8 mouse cellular contexts compared by ENCODE assay signal in the genomic region with DNA sequence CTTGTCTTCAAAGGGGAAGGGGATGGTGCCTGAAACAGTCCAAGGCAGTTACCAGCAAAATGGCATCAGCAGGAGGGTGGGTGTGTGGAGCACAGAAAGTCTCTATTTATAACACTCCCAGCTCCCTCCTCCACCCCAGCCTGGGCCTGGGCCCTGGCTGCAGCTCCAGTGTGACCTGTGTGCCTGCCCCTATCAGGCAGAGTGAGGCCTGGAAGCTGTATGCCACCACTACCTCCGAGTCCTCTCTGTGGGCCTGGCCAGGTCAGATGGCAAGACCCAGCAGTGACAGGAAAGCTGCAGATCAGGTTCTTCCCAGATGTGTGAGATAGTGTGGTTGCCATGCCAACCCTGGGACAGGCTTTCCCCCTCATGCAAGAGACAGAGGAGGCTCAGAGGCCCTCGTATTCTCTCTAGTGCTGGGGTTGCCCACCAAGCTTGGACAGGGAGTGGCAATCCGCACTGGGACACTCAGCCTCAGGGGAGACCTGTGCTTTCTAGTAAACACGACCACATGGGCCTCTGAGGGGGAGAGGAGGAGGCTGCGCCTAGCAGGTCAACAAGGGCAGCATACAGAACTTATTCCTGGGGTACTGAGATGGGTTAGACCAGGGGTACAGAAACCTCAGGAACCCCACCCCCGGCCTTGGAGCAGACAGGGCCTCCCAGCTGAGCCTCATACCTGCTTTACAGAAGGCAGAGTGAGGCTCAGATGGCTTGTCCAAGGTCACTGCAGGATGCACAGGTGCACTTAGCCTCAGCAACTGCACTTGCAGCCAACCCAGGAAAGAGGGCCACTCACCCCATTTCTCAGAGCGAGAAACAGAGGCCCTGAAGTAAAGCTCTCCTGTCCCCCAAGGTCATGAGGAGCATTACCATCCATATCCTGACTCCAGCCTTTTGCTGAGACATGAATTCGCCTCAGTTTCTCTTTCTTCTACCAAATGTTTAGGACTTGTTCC. TPM values are rescaled to one million over a fixed set of nuclear protein-coding genes. Genes with fewer than 3 reads are reported as not detected.
A peak's percentile ranks its signal among the peaks of the same experiment; 100 is the strongest.
DNase-seq lines count a peak whose midpoint lies in the region; ATAC-seq and TF ChIP-seq lines count a peak whose summit lies in the region.

No protein-coding gene starts in this region.

- H3K4me2 ChIP-seq in heart, embryonic 11.5 days: peak overlapping the region; percentile 95
- peak overlapping the region; percentile 83 for H3K4me2 ChIP-seq in liver, embryonic 14.5 days (ENCODE audit: low read depth)

- no peaks in the 10 kb centered on the region for H3K27me3 ChIP-seq in heart, embryonic 11.5 days (ENCODE audit: control insufficient read depth, insufficient read depth, low read length)
- H3K27me3 ChIP-seq in liver, embryonic 14.5 days (ENCODE audit: control insufficient read depth, insufficient read depth, low read length): no peaks in the 10 kb centered on the region

- peak overlapping the region; percentile 85 for H3K9ac ChIP-seq in heart, embryonic 11.5 days (ENCODE audit: low read depth, low read length)
- H3K9ac ChIP-seq in liver, embryonic 14.5 days (replicated peaks): peak overlapping the region; percentile 59

- peak overlapping the region; percentile 24 for H3K27ac ChIP-seq in heart, embryonic 11.5 days (ENCODE audit: low read depth, low read length)
- no peak overlapping the region for H3K27ac ChIP-seq in liver, embryonic 14.5 days

- H3K4me1 ChIP-seq in heart, embryonic 11.5 days (ENCODE audit: control insufficient read depth, insufficient read depth, low read length): peaks cover 36% of the 10 kb centered on the region
- peaks cover 7 to 13% of the 10 kb centered on the region in 2 experiments for H3K4me1 ChIP-seq in liver, embryonic 14.5 days (replicated peaks; ENCODE audit: control insufficient read depth in 2 of 2, insufficient read depth in 2 of 2, low read length in 1 of 2)

- WGBS in heart, embryonic 11.5 days (ENCODE audit: insufficient replicate concordance): 48% methylated on average over 8 of the region's 8 CpGs
- 52% methylated on average over 8 of the region's 8 CpGs for WGBS in liver, embryonic 14.5 days (ENCODE audit: insufficient replicate concordance)

- peak; percentile 39 for DNase-seq in adrenal gland, postnatal 14 days
- no peak for DNase-seq in adrenal gland, postnatal 4 days (ENCODE audit: low spot score in 2 of 2)
- DNase-seq in urinary bladder, postnatal 14 days (ENCODE audit: low spot score): peak; percentile 72
- DNase-seq in urinary bladder, adult 2 months (ENCODE audit: low spot score): no peak
- no peak for DNase-seq in liver, embryonic 14.5 days (ENCODE audit: low read depth in 3 of 3, low spot score in 3 of 3)
- DNase-seq in right cerebral cortex, postnatal 36 days (ENCODE audit: low spot score in 2 of 2): peak; percentile 39 to 50
- no peak for DNase-seq in retina, embryonic 14.5 days (ENCODE audit: low spot score)

- TF ChIP-seq EP300 in liver, embryonic 14.5 days (IDR thresholded peaks at IDR 0.05; ENCODE audit: low read depth): no peak

- TF ChIP-seq CTCF in liver, embryonic 14.5 days (IDR thresholded peaks at IDR 0.05; ENCODE audit: low read depth): no peak

- no peaks in the 10 kb centered on the region; the same call in 1 of the 2 replicates for H3K9me3 ChIP-seq in heart, embryonic 11.5 days (replicated peaks; ENCODE audit: control insufficient read depth, low read length)
- no peaks in the 10 kb centered on the region; the same call in 1 of the 2 replicates for H3K9me3 ChIP-seq in liver, embryonic 14.5 days (ENCODE audit: control insufficient read depth, low read length)

- peak overlapping the region; percentile 89 for H3K4me3 ChIP-seq in heart, embryonic 11.5 days (ENCODE audit: low read depth, low read length)
- H3K4me3 ChIP-seq in liver, embryonic 14.5 days (ENCODE audit: insufficient read depth in 1 of 2, low read depth in 2 of 2, low read length in 2 of 2): peak overlapping the region; percentile 70 to 82; a peak in 3 of 4 replicates

- peaks cover 6% of the 10 kb centered on the region; the same call in 1 of the 2 replicates for H3K36me3 ChIP-seq in heart, embryonic 11.5 days (ENCODE audit: control insufficient read depth, insufficient read depth, low read length)
- no peaks in the 10 kb centered on the region for H3K36me3 ChIP-seq in liver, embryonic 14.5 days (replicated peaks; ENCODE audit: control insufficient read depth, insufficient read depth, low read depth)

- ATAC-seq in heart, embryonic 11.5 days (replicated peaks; ENCODE audit: insufficient number of reproducible peaks, low FRiP score, low TSS enrichment): no peak
- no peak for ATAC-seq in liver, embryonic 14.5 days (ENCODE audit: insufficient read depth)

RNA-seq across cellular contexts. Expression of a gene that starts 1.3 kb away (rescaled TPM):
- total RNA-seq in adrenal gland, postnatal 14 days (2021): 73.2 and 80.6 TPM in 2 replicates
- 100 to 1,000 TPM; 106 to 107 TPM for total RNA-seq in adrenal gland, postnatal 4 days (2021)
- polyA plus RNA-seq in urinary bladder, adult 2 months (2012; rRNA removed): 191 and 259 TPM in 2 replicates
- polyA plus RNA-seq in heart, embryonic 11.5 days (2014; fragmentation: Nextera tagmentation; extraction: Ambion mirVana): 78.8 and 80.2 TPM in 2 replicates
- 22.2 and 23.1 TPM in 2 replicates for polyA plus RNA-seq in liver, embryonic 14.5 days (2012; rRNA removed)
- 13.6 and 15.4 TPM in 2 replicates for polyA plus RNA-seq in liver, embryonic 14.5 days (2014; fragmentation: Nextera tagmentation; extraction: Ambion mirVana)

RNA-seq across cellular contexts. Expression of a gene that starts 6.2 kb away (rescaled TPM):
- 87.9 and 89.3 TPM in 2 replicates for total RNA-seq in adrenal gland, postnatal 14 days (2021)
- 10 to 100 TPM; 65.1 to 71.1 TPM for total RNA-seq in adrenal gland, postnatal 4 days (2021)
- polyA plus RNA-seq in urinary bladder, adult 2 months (2012; rRNA removed): 32.6 and 34.4 TPM in 2 replicates
- 22.2 and 22.9 TPM in 2 replicates for polyA plus RNA-seq in heart, embryonic 11.5 days (2014; fragmentation: Nextera tagmentation; extraction: Ambion mirVana)
- 6.1 and 6.9 TPM in 2 replicates for polyA plus RNA-seq in liver, embryonic 14.5 days (2012; rRNA removed)
- 5.3 and 5.8 TPM in 2 replicates for polyA plus RNA-seq in liver, embryonic 14.5 days (2014; fragmentation: Nextera tagmentation; extraction: Ambion mirVana)

RNA-seq across cellular contexts. Expression of a gene that starts 34.2 kb away (rescaled TPM):
- 18.7 and 19.5 TPM in 2 replicates for total RNA-seq in adrenal gland, postnatal 14 days (2021)
- total RNA-seq in adrenal gland, postnatal 4 days (2021): 10 to 100 TPM; 25.9 to 33.9 TPM
- polyA plus RNA-seq in urinary bladder, adult 2 months (2012; rRNA removed): 18.9 and 27.3 TPM in 2 replicates
- 19.5 and 21.3 TPM in 2 replicates for polyA plus RNA-seq in heart, embryonic 11.5 days (2014; fragmentation: Nextera tagmentation; extraction: Ambion mirVana)
- 17.0 and 23.1 TPM in 2 replicates for polyA plus RNA-seq in liver, embryonic 14.5 days (2012; rRNA removed)
- polyA plus RNA-seq in liver, embryonic 14.5 days (2014; fragmentation: Nextera tagmentation; extraction: Ambion mirVana): 13.5 and 17.4 TPM in 2 replicates

RNA-seq across cellular contexts. Expression of a gene that starts 57.8 kb away (rescaled TPM):
- total RNA-seq in adrenal gland, postnatal 14 days (2021): 291 and 301 TPM in 2 replicates
- total RNA-seq in adrenal gland, postnatal 4 days (2021): 10 to 100 TPM; 77.6 to 90.3 TPM
- 27.3 and 38.1 TPM in 2 replicates for polyA plus RNA-seq in urinary bladder, adult 2 months (2012; rRNA removed)
- 61.5 and 66.0 TPM in 2 replicates for polyA plus RNA-seq in heart, embryonic 11.5 days (2014; fragmentation: Nextera tagmentation; extraction: Ambion mirVana)
- 14.6 and 15.0 TPM in 2 replicates for polyA plus RNA-seq in liver, embryonic 14.5 days (2012; rRNA removed)
- polyA plus RNA-seq in liver, embryonic 14.5 days (2014; fragmentation: Nextera tagmentation; extraction: Ambion mirVana): 27.4 and 27.9 TPM in 2 replicates

RNA-seq across cellular contexts. Expression of a gene that starts 58.0 kb away (rescaled TPM):
- 145 and 155 TPM in 2 replicates for total RNA-seq in adrenal gland, postnatal 14 days (2021)
- 100 to 1,000 TPM; 165 to 169 TPM for total RNA-seq in adrenal gland, postnatal 4 days (2021)
- 90.0 and 93.9 TPM in 2 replicates for polyA plus RNA-seq in urinary bladder, adult 2 months (2012; rRNA removed)
- polyA plus RNA-seq in heart, embryonic 11.5 days (2014; fragmentation: Nextera tagmentation; extraction: Ambion mirVana): 50.3 and 63.5 TPM in 2 replicates
- polyA plus RNA-seq in liver, embryonic 14.5 days (2012; rRNA removed): 78.2 and 103 TPM in 2 replicates
- 63.3 and 63.5 TPM in 2 replicates for polyA plus RNA-seq in liver, embryonic 14.5 days (2014; fragmentation: Nextera tagmentation; extraction: Ambion mirVana)

Comparison
In these comparisons a context has a peak if more than half of its experiments do, and no peak if none do; other contexts are left out.
1. DNase-seq: peak in adrenal gland, postnatal 14 days (single experiment), urinary bladder, postnatal 14 days (single experiment) and right cerebral cortex, postnatal 36 days (2 of 2); none in adrenal gland, postnatal 4 days (0 of 2), urinary bladder, adult 2 months (single experiment), liver, embryonic 14.5 days (0 of 3) and retina, embryonic 14.5 days (single experiment).